Mouse (Mus musculus) heart, embryonic 10.5 days (tissue): ENCODE measurements around the gene Xylb. TPM values are rescaled to one million over a fixed set of nuclear protein-coding genes. Genes with fewer than 3 reads are reported as not detected.

Experiments
- DNase-seq: peaks from one replicate; pipeline ENCODE4 v3.0.0-alpha.2; 2017; ENCODE audit warnings: low spot score
- H3K27ac ChIP-seq: fragments of 300-500 bp; sonication (generic); 2 replicates; pipeline ENCODE4 v1.5.1; 2016; ENCODE audit warnings: mild to moderate bottlenecking
- H3K27me3 ChIP-seq: fragments of 300-500 bp; sonication (generic); 2 replicates; pipeline ENCODE4 v1.6.1; 2016; ENCODE audit warnings: mild to moderate bottlenecking; ENCODE audit not compliant: poor library complexity, insufficient read depth, severe bottlenecking
- H3K36me3 ChIP-seq: fragments of 300-500 bp; sonication (generic); 2 replicates; pipeline ENCODE4 v1.6.1; 2016; ENCODE audit warnings: mild to moderate bottlenecking, moderate library complexity
- H3K4me1 ChIP-seq: fragments of 300-500 bp; sonication (generic); 2 replicates; pipeline ENCODE4 v1.6.1; 2016; ENCODE audit warnings: mild to moderate bottlenecking
- H3K4me3 ChIP-seq: fragments of 300-500 bp; sonication (generic); 2 replicates; pipeline ENCODE4 v1.5.1; 2016; ENCODE audit warnings: mild to moderate bottlenecking, moderate library complexity
- H3K9me3 ChIP-seq: fragments of 300-500 bp; sonication (generic); 2 replicates; pipeline ENCODE4 v1.6.1; 2016; ENCODE audit warnings: mild to moderate bottlenecking, moderate library complexity
- WGBS: fragments of 180-500 bp; shearing (Covaris S2); methylation state at CpG from one replicate; pipeline ENCODE4 v1.1.7; 2016; 5-methylcytosine and 5-hydroxymethylcytosine counted together
- polyA plus RNA-seq: library from polyadenylated mRNA; unstranded; fragments of >200 nt; fragmentation: Nextera tagmentation; extraction: Ambion mirVana; gene quantifications from 2 replicates; pipeline ENCODE4 v1.2.1, GENCODE M21; 2016

Gene Xylb
- polyA plus RNA-seq, 1 experiment from 2014 or later, result 5.5 TPM

- Histone ChIP-seq H3K27ac (no peak overlapping the region), H3K9me3 (no peaks in the 10 kb centered on the region), H3K36me3 (0 out of 2 replicates have a peak, but pooled peaks cover 9% of the 10 kb centered on the region), H3K4me3 (no peak overlapping the region), H3K4me1 (no peaks in the 10 kb centered on the region), H3K27me3 (no peaks in the 10 kb centered on the region)
- WGBS, result 71% methylated on average over 6 of the region's 6 CpGs
- DNase-seq, result no peak
Observed at GRCm38 (mm10) chr9:119375556-119375955, 18.4 kb downstream of the Xylb start.

DNA sequence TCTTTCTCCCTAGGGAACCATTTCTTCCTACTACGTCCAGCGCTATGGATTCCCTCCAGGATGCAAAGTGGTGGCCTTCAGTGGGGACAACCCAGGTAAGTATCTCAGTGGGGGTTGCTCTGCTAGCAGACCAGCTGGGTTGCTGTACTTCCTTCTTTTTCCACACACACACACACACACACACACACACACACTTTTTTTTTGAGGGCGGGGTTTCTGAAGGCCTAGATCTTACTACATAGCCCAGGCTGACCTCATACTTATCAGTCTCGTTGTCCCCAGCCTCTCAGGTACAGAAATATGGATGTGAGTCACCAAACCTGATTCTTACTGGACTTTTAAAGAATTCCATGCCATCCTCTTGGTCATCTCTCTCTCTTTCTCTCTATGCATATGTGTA, 21.1 kb downstream of the Xylb start:
- Histone ChIP-seq H3K27ac (no peak overlapping the region), H3K27me3 (no peaks in the 10 kb centered on the region), H3K36me3 (0 out of 2 replicates have a peak, but pooled peaks cover 6% of the 10 kb centered on the region), H3K4me3 (no peak overlapping the region), H3K9me3 (no peaks in the 10 kb centered on the region), H3K4me1 (peaks cover 8% of the 10 kb centered on the region; the same call in 1 of the 2 replicates)
- no peak for DNase-seq
- WGBS, result 86% methylated on average over 4 of the region's 4 CpGs

DNA sequence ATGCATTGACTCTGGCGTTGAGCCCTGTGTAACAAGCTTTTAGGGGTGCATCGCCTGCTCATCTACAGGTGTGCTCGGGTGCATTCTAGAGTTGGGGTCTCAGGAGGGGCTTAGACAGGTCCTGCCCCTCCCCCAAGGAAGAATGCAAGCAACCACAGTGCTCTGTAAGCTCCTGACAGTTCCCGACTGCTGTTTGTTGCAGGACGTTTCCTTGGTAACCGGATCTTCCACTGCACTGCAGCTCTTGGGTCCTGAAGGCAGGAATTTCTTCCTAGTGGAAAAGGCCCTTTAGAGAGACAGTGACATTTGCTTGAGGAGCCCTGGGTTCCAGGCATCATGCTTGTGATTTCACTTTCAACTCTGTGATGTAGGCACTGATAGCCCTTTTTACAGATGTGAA, 25.4 kb downstream of the Xylb start:
- H3K36me3 ChIP-seq, result peaks cover 13% of the 10 kb centered on the region; the same call in 1 of the 2 replicates
- no peak overlapping the region for H3K27ac ChIP-seq
- H3K4me1 ChIP-seq, result peaks cover 8% of the 10 kb centered on the region; the same call in 1 of the 2 replicates
- no peak overlapping the region for H3K4me3 ChIP-seq
- no peak for DNase-seq
- WGBS, result 53% methylated on average over 6 of the region's 6 CpGs
- no peaks in the 10 kb centered on the region for H3K9me3 ChIP-seq
- H3K27me3 ChIP-seq, result no peaks in the 10 kb centered on the region

GRCm38 (mm10) chr9:119388956-119389355, 31.8 kb downstream of the Xylb start:
- Histone ChIP-seq H3K27ac (no peak overlapping the region), H3K27me3 (no peaks in the 10 kb centered on the region), H3K4me1 (no peaks in the 10 kb centered on the region), H3K36me3 (peaks cover 11% of the 10 kb centered on the region; the same call in 1 of the 2 replicates), H3K4me3 (no peak overlapping the region), H3K9me3 (no peaks in the 10 kb centered on the region)
- WGBS, result 54% methylated on average over 5 of the region's 5 CpGs
- DNase-seq, result peak; percentile 82

DNA sequence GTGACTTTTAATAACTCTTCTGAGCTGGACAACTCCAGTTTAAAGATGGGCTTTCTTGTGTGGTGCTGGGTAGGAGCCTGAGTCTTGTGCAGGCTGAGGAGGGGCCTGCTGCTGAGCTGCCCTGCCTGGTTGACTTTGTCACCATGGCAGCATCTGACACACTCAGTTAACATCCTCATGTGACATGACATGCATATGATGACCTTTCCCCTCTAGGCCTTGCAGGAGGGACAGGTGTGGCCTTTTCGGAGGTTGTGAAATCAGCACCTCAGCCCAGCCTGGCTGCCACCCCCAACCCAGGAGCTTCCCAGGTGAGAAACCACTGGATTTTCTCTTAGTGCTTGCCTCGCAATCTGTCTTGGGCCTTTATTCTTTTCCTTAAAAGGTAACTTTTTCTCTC, 33.0 kb downstream of the Xylb start:
- H3K4me1 ChIP-seq, result no peaks in the 10 kb centered on the region
- no peak overlapping the region for H3K27ac ChIP-seq
- whole genome bisulfite sequencing, result 82% methylated on average over 2 of the region's 2 CpGs
- no peak for DNase-seq
- no peaks in the 10 kb centered on the region for H3K27me3 ChIP-seq
- peaks cover 8% of the 10 kb centered on the region; the same call in 1 of the 2 replicates for H3K36me3 ChIP-seq
- H3K9me3 ChIP-seq, result no peaks in the 10 kb centered on the region
- no peak overlapping the region for H3K4me3 ChIP-seq

DNA sequence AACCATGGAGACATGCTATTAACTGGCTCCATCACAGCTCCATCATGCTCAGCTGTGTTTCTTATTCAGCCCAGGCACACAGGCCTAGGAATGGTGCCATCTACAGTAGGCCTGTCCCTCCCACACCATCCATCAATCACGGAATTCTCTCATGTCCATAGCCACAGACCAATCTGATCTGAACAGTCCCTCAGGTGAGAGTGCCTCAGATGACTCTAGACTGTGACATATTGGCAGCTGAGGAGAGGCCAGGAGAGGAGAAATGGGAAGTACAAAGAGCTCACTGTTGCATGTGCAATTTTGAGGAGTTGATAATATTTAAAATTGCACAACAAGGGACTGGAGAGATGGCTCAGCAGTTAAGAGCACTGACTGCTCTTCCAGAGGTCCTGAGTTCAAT, 37.6 kb downstream of the Xylb start:
- Histone ChIP-seq H3K36me3 (0 out of 2 replicates have a peak, but pooled peaks cover 5% of the 10 kb centered on the region), H3K4me3 (no peak overlapping the region), H3K27ac (no peak overlapping the region), H3K4me1 (no peaks in the 10 kb centered on the region), H3K27me3 (no peaks in the 10 kb centered on the region), H3K9me3 (no peaks in the 10 kb centered on the region)
- DNase-seq, result no peak
- WGBS, result 89% methylated on average over 1 of the region's 1 CpGs

GRCm38 (mm10) chr9:119401351-119401750, 44.2 kb downstream of the Xylb start:
- no peak for DNase-seq
- 5% methylated on average over 7 of the region's 7 CpGs for WGBS
- H3K4me1 ChIP-seq, result peaks cover 42% of the 10 kb centered on the region
- peak overlapping the region; percentile 99 for H3K27ac ChIP-seq
- no peaks in the 10 kb centered on the region for H3K9me3 ChIP-seq
- H3K36me3 ChIP-seq, result peaks cover 7% of the 10 kb centered on the region; the same call in 1 of the 2 replicates
- H3K27me3 ChIP-seq, result no peaks in the 10 kb centered on the region
- peak overlapping the region; percentile 93 for H3K4me3 ChIP-seq

- WGBS, result under 1% methylated on average over 28 of the region's 32 CpGs
- peak within 1 kb of the TSS; percentile 99 for H3K27ac ChIP-seq
- H3K36me3 ChIP-seq, result peaks cover 7% of the 10 kb centered on the region; the same call in 1 of the 2 replicates
- no peaks in the 10 kb centered on the region for H3K27me3 ChIP-seq
- peak within 1 kb of the TSS; percentile 93 for H3K4me3 ChIP-seq
- DNase-seq, result peak; percentile 97
- H3K9me3 ChIP-seq, result no peaks in the 10 kb centered on the region
- H3K4me1 ChIP-seq, result peaks cover 42% of the 10 kb centered on the region
Observed at GRCm38 (mm10) chr9:119401801-119402214, 44.6 kb downstream of the Xylb start, which contains the start of gene Acvr2b. Gene Acvr2b, plus strand, starts transcription at chr9:119402118.

DNA sequence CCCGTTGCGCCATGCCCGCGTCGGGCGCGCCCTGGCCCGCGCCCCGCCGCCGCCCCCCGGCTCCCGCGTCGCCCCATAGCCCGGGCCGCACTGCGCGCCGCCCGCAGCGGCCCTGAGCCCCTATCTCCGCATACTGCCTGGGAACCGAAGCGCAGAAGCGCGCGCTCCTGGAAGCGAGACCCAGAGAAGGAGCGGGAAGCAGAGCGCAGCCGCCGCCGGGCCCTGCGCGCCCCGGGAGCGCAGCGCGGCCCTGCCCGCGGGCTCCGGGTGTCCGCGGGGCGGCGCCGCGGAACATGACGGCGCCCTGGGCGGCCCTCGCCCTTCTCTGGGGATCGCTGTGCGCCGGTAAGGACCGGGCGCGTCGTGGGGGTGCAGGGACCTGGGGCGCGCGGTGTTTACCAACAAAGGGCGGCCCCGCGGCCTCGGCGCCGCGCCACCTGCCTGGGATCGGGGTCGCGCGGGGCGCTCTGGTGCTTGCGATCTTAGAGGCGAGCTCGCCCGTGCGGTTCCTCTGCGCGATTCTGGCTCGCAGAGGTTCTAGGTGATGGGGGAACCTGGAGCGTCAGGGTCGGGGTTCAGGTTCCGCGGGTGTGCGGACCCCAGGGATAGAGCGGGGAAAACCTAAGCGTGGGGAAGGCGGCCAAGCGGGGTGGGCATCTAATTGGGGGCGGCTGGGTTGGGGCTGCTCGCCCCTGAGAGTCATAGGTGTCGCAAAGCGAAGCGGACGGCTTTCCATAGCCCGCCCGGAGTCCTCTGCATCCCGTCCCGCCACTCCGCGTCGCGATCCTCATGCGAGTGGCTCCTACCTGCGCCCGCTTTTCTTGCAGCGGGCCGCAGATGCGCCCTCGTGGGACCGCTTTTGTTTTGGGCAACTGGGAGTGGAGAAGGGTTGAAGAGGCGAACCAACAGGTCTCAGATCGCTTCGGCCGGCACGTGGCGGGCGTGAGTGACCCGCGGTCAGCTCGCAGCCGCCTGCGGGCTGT, 45.4 kb downstream of the Xylb start:
- WGBS, result under 1% methylated on average over 105 of the region's 127 CpGs
- Histone ChIP-seq H3K4me3 (peak overlapping the region; percentile 93), H3K27me3 (no peaks in the 10 kb centered on the region), H3K4me1 (peaks cover 44% of the 10 kb centered on the region), H3K9me3 (no peaks in the 10 kb centered on the region), H3K36me3 (peaks cover 13% of the 10 kb centered on the region; the same call in 1 of the 2 replicates), H3K27ac (peak overlapping the region; percentile 99)
- peak; percentile 81 for DNase-seq

DNA sequence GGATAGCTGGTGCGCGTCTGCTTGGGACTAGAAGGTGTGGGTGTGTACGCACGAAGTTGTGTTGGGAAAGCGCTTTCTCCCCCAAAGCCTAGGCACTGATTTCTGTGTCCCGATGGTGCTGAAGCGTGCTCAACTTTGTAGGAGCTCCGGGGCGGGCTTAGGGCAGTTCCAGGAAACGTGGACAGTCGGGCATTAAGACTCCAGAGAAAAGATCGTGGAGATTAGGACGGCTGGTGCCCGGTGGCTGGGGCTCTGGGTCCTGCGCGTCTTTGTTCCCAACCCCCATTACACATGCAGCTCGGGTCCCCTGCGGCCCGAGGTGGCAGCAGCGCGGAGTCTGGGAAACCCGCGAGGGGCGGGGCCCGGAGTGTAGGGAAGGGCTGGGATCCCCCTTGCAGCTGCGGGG, 46.1 kb downstream of the Xylb start:
- no peak for DNase-seq
- Histone ChIP-seq H3K36me3 (peaks cover 19% of the 10 kb centered on the region; the same call in 1 of the 2 replicates), H3K4me1 (peaks cover 51% of the 10 kb centered on the region), H3K27ac (peak overlapping the region; percentile 99), H3K9me3 (no peaks in the 10 kb centered on the region), H3K4me3 (peak overlapping the region; percentile 93), H3K27me3 (no peaks in the 10 kb centered on the region)
- WGBS, result 0% methylated on average over 26 of the region's 26 CpGs

DNA sequence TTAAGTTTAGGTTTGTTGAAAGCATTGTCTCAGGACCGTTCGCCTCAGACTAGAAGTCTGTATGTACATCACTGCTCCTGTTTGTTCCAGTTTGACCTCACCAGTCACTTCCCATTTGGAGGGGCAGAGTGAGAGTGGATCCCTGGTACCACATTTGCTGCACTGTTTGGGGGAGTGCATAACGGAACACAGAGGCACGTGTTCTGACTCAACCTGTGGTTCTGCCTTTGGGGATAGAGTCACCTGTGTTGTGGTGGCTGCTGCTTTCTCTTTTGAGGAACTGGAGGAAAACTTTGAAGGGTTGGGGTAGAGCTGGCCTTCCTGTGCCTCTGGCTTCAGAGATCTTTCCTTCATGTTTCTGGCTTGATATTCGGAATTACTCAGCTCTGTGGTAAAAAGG, 46.9 kb downstream of the Xylb start:
- no peaks in the 10 kb centered on the region for H3K27me3 ChIP-seq
- H3K4me3 ChIP-seq, result peak overlapping the region; percentile 93
- H3K9me3 ChIP-seq, result no peaks in the 10 kb centered on the region
- H3K4me1 ChIP-seq, result peaks cover 60% of the 10 kb centered on the region
- WGBS, result 66% methylated on average over 5 of the region's 5 CpGs
- DNase-seq, result no peak
- H3K27ac ChIP-seq, result no peak overlapping the region
- peaks cover 19% of the 10 kb centered on the region; the same call in 1 of the 2 replicates for H3K36me3 ChIP-seq

GRCm38 (mm10) chr9:119407884-119408283, 50.7 kb downstream of the Xylb start:
- Histone ChIP-seq H3K27ac (peak overlapping the region; percentile 72), H3K27me3 (no peaks in the 10 kb centered on the region), H3K4me1 (peaks cover 63% of the 10 kb centered on the region), H3K4me3 (no peak overlapping the region), H3K9me3 (no peaks in the 10 kb centered on the region; the same call in 1 of the 2 replicates), H3K36me3 (peaks cover 44% of the 10 kb centered on the region)
- 79% methylated on average over 15 of the region's 15 CpGs for WGBS
- no peak for DNase-seq
